Mouse (Mus musculus) MEL (cell line): ENCODE measurements around the gene Dcakd. TPM values are rescaled to one million over a fixed set of nuclear protein-coding genes. Genes with fewer than 3 reads are reported as not detected.

Experiments
- DNase-seq: peaks from one replicate; pipeline ENCODE4 v3.0.0; 2011; ENCODE audit warnings: low read depth, low spot score
- H3K27ac ChIP-seq: 2 replicates; pipeline ENCODE4 v1.5.1; 2012; ENCODE audit warnings: low read depth, mild to moderate bottlenecking, control low read depth, low read length, moderate library complexity; ENCODE audit not compliant: control insufficient read depth
- H3K27me3 ChIP-seq, 2 experiments: fragments of 150-350 bp in 1 of 2; sonication (generic) in 1 of 2; 2 replicates each; pipeline ENCODE4 v1.6.1; 2012; ENCODE audit warnings: low read length in 2 of 2, mild to moderate bottlenecking in 2 of 2, improper control_type of control experiment in 1 of 2, moderate library complexity in 1 of 2; ENCODE audit not compliant: insufficient read depth in 2 of 2, control insufficient read depth in 1 of 2
- H3K36me3 ChIP-seq, 2 experiments: 2 replicates each; pipeline ENCODE4 v1.6.1; 2012 to 2014; ENCODE audit warnings: low read length in 2 of 2, improper control_type of control experiment in 1 of 2, inconsistent platforms in 1 of 2, mild to moderate bottlenecking in 1 of 2; ENCODE audit not compliant: insufficient read depth in 2 of 2, control insufficient read depth in 1 of 2
- H3K4me1 ChIP-seq, 2 experiments: fragments of 150-350 bp in 1 of 2; sonication (generic) in 1 of 2; 2 replicates each; pipeline ENCODE4 v1.6.1; 2012; ENCODE audit warnings: low read length in 2 of 2, improper control_type of control experiment in 1 of 2, mild to moderate bottlenecking in 1 of 2; ENCODE audit not compliant: insufficient read depth in 2 of 2, control insufficient read depth in 1 of 2
- H3K4me3 ChIP-seq, 2 experiments: fragments of 150-350 bp in 1 of 2; sonication (generic) in 1 of 2; 2 replicates each; pipeline ENCODE4 v1.5.1; 2012; ENCODE audit warnings: low read depth in 2 of 2, low read length in 2 of 2, mild to moderate bottlenecking in 2 of 2, moderate library complexity in 2 of 2, control low read depth in 1 of 2, improper control_type of control experiment in 1 of 2; ENCODE audit not compliant: control insufficient read depth in 1 of 2, insufficient read depth in 1 of 2
- H3K79me2 ChIP-seq: 2 replicates; pipeline ENCODE4 v1.6.1; 2012; ENCODE audit warnings: mild to moderate bottlenecking, low read length, moderate library complexity; ENCODE audit not compliant: control insufficient read depth, poor library complexity, insufficient read depth
- H3K9ac ChIP-seq: 2 replicates; pipeline ENCODE4 v1.6.1; 2012; ENCODE audit warnings: low read depth, mild to moderate bottlenecking, control low read depth, low read length, moderate library complexity; ENCODE audit not compliant: control insufficient read depth, poor library complexity, severe bottlenecking
- H3K9me3 ChIP-seq: fragments of 150-350 bp; sonication (generic); replicated peaks from 2 replicates; pipeline ENCODE4 v1.6.1; 2012; ENCODE audit warnings: mild to moderate bottlenecking, low read length, improper control_type of control experiment, moderate library complexity; ENCODE audit not compliant: insufficient read depth
- BHLHE40 ChIP-seq: IDR thresholded peaks from 2 replicates; pipeline ENCODE4 v1.6.1; 2012; ENCODE audit warnings: low read depth, mild to moderate bottlenecking, inconsistent platforms, low read length, improper control_type of control experiment, borderline replicate concordance
- CHD2 ChIP-seq: IDR thresholded peaks from 2 replicates; pipeline ENCODE4 v1.6.1; 2011; ENCODE audit warnings: low read length, improper control_type of control experiment
- E2F4 ChIP-seq: IDR thresholded peaks from 2 replicates; pipeline ENCODE4 v1.6.1; 2011; ENCODE audit warnings: low read depth, low read length, improper control_type of control experiment, borderline replicate concordance
- EP300 ChIP-seq, 2 experiments: IDR thresholded peaks; 2 replicates each; pipeline ENCODE4 v1.6.1; 2011; ENCODE audit warnings: improper control_type of control experiment in 2 of 2, low read length in 2 of 2, low read depth in 1 of 2, mild to moderate bottlenecking in 1 of 2
- ETS1 ChIP-seq: IDR thresholded peaks from 2 replicates; pipeline ENCODE4 v1.6.1; 2012; ENCODE audit warnings: low read depth, mild to moderate bottlenecking, inconsistent platforms, low read length, improper control_type of control experiment, moderate library complexity
- MXI1 ChIP-seq: IDR thresholded peaks from 2 replicates; pipeline ENCODE4 v1.6.1; 2011; ENCODE audit warnings: mild to moderate bottlenecking, low read depth, low read length, improper control_type of control experiment
- MYB ChIP-seq: IDR thresholded peaks from 2 replicates; pipeline ENCODE4 v1.6.1; 2011; ENCODE audit warnings: mild to moderate bottlenecking, low read depth, low read length, improper control_type of control experiment
- POLR2AphosphoS2 ChIP-seq: IDR thresholded peaks from 2 replicates; pipeline ENCODE4 v1.6.1; 2011; ENCODE audit warnings: low read length, improper control_type of control experiment
- RAD21 ChIP-seq: IDR thresholded peaks from 2 replicates; pipeline ENCODE4 v1.6.1; 2011; ENCODE audit warnings: mild to moderate bottlenecking, low read depth, low read length, improper control_type of control experiment
- RCOR1 ChIP-seq: IDR thresholded peaks from 2 replicates; pipeline ENCODE4 v1.6.1; 2012; ENCODE audit warnings: low read depth, mild to moderate bottlenecking, inconsistent platforms, low read length, improper control_type of control experiment
- TAL1 ChIP-seq: IDR thresholded peaks from 2 replicates; pipeline ENCODE4 v1.6.1; 2012; ENCODE audit warnings: mild to moderate bottlenecking, inconsistent platforms, low read length, moderate library complexity, mixed read lengths
- polyA plus RNA-seq, 2 experiments: library from polyadenylated mRNA; stranded (reverse) in 1 of 2; unstranded in 1 of 2; fragments of >175 nt in 1 of 2; fragments of >200 nt in 1 of 2; gene quantifications; 2 replicates each; pipeline versions ENCODE4 v1.2.1 to v1.2.4; 2012; ENCODE audit warnings: low replicate concordance in 2 of 2, low read depth in 1 of 2; ENCODE audit not compliant: insufficient read length in 2 of 2, insufficient read depth in 1 of 2, missing spikeins in 1 of 2
- total RNA-seq: library from RNA; depleted of rRNA; stranded (reverse); fragments of 300-350 nt; gene quantifications from 2 replicates; pipeline ENCODE4 v1.2.3, GENCODE M21; 2012

Dcakd gene
- total and polyA plus RNA-seq, 3 experiments = 15.6 to 112 (median 82.3) TPM

DNA sequence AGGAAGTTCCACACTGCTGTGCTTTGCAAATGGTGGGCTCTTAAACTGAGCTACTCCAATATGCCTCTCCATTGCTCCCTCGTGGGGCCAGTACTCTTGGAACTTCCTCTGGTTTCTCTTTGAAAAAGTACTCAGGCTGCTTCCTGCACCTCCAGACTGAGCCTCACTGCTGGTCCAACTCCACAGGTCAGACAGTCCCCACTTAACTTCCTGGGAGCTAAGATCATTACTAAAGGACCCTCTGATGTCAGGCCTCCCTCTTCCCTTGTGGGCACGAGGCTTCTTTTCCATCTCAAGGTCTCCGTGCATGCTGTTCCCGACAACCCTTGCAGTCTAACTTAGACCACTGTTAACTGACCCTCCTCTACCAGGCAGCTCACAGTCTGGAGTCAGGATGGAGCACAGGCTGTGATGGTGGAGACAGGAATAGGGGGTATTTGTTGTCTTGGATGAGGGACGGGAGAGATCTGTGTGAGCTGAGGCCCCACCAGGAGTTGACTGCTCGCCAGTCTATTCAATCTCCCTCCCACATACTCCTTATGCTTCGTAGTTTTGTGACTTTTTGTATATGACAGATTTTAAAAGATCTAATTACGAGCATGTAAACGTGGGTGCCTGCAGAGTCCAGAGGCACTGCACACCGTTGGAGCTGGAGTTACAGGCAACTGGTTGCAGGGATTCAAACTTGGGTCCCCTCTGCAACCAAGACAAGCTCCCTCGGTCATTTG lies 22.7 kb downstream of the Dcakd start:
- Histone ChIP-seq H3K4me3 (no peak overlapping the region), H3K79me2 (no peaks in the 10 kb centered on the region), H3K36me3 (peaks cover 0 to 5% of the 10 kb centered on the region in 2 experiments; a peak in 1 of 4 replicates), H3K9ac (no peak overlapping the region), H3K9me3 (no peaks in the 10 kb centered on the region), H3K27ac (no peak overlapping the region), H3K27me3 (no peaks in the 10 kb centered on the region)
- no peak for DNase-seq
- no peak for TF ChIP-seq BHLHE40
- no peak for TF ChIP-seq MXI1
- TF ChIP-seq RAD21 = no peak
- no peak for TF ChIP-seq TAL1
- TF ChIP-seq EP300 (IDR thresholded peaks at IDR 0.05; ENCODE audit: low read depth in 1 of 2, low read length in 2 of 2) = no peak
- no peak for TF ChIP-seq MYB
- TF ChIP-seq E2F4 = no peak
- TF ChIP-seq, all 39 proteins: peak for 0
- peaks cover 3 to 4% of the 10 kb centered on the region in 2 experiments; a peak in 1 of 4 replicates for H3K4me1 ChIP-seq

DNA sequence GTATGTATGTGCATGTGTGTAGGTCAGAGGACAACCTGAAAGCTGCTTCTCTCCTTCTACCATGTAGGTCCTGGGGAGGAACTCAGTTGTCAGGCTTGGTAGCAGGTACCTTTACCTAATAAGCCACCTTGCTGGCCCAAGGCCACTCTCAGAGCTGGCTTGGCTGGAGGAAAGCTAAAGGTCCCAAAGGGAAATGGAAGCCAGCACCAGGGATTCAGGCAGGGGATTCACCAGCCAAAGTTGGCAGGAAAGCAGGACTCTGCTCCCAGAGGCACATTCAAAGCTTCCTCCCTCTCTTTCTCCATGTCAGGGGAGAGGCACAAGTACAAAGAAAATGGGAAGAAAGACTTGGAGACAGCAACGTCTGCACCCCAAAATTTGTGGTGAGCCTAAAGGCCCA lies 23.3 kb downstream of the Dcakd start:
- H3K4me1 ChIP-seq = peaks cover 4 to 8% of the 10 kb centered on the region in 2 experiments
- H3K27ac ChIP-seq = no peak overlapping the region
- H3K79me2 ChIP-seq = peaks cover 2% of the 10 kb centered on the region; the same call in 1 of the 2 replicates
- peaks cover 0 to 8% of the 10 kb centered on the region in 2 experiments; a peak in 2 of 4 replicates for H3K36me3 ChIP-seq
- no peaks in the 10 kb centered on the region for H3K9me3 ChIP-seq
- no peak for DNase-seq
- H3K9ac ChIP-seq = no peak overlapping the region
- no peaks in the 10 kb centered on the region for H3K27me3 ChIP-seq
- no peak overlapping the region for H3K4me3 ChIP-seq
- no peak for TF ChIP-seq MYB
- TF ChIP-seq CHD2 = no peak
- TF ChIP-seq TAL1 = no peak
- TF ChIP-seq MXI1 = no peak
- no peak for TF ChIP-seq POLR2AphosphoS2
- TF ChIP-seq, all 39 proteins: peak for 0

DNA sequence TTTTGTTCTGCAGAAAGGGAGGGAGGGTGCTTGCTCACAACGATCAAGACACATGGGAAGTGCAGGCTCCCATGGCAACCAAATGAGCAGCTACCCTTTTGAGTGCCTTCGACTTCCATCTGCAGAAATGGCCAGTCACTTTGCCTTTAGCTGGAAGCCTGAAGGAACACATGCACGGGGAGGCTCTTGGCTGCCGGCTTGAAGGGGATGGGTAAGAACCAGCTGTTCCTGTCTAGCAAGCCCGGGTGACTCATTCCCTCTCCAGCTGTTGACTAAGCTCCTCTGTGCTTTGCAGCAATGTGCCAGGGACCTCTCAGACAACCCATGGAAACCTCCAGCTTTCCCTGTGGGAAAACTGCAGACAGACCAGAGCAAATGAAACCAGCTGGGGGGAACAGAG lies 24.9 kb downstream of the Dcakd start:
- H3K4me1 ChIP-seq = peaks cover 11 to 21% of the 10 kb centered on the region in 2 experiments
- H3K36me3 ChIP-seq = peaks cover 0 to 17% of the 10 kb centered on the region in 2 experiments; a peak in 2 of 4 replicates
- peaks cover 2% of the 10 kb centered on the region for H3K79me2 ChIP-seq
- no peak overlapping the region for H3K27ac ChIP-seq
- no peak overlapping the region for H3K4me3 ChIP-seq
- peak; percentile 31; the same call in 1 of the 2 replicates for TF ChIP-seq ETS1
- TF ChIP-seq RCOR1 = no peak
- H3K27me3 ChIP-seq = no peaks in the 10 kb centered on the region
- no peaks in the 10 kb centered on the region for H3K9me3 ChIP-seq
- no peak for DNase-seq
- H3K9ac ChIP-seq = no peak overlapping the region
